Mouse (Mus musculus) liver, adult 2 months (tissue): ENCODE results near the gene Abcc5. TPM values are rescaled to one million over a fixed set of nuclear protein-coding genes. Genes with fewer than 3 reads are reported as not detected.

ENCODE experiments used
- DNase-seq: peaks from one replicate; pipeline ENCODE4 v3.0.0-alpha.2; 2011; ENCODE audit warnings: low read depth, low spot score; ENCODE audit errors: extremely low read depth
- H3K27ac ChIP-seq: fragments of 200-500 bp; replicated peaks from 2 replicates; pipeline ENCODE4 v1.5.1; 2012; ENCODE audit warnings: low read depth, mild to moderate bottlenecking, control low read depth, inconsistent platforms, low read length; ENCODE audit not compliant: insufficient read depth
- H3K27me3 ChIP-seq: fragments of 200-500 bp; 2 replicates; pipeline ENCODE4 v1.6.1; 2012; ENCODE audit warnings: mild to moderate bottlenecking, moderate library complexity, low read length, inconsistent platforms; ENCODE audit not compliant: control insufficient read depth, insufficient read depth
- H3K36me3 ChIP-seq: fragments of 200-500 bp; 2 replicates; pipeline ENCODE4 v1.6.1; 2012; ENCODE audit warnings: low read length, inconsistent platforms; ENCODE audit not compliant: control insufficient read depth, insufficient read depth
- H3K4me1 ChIP-seq: fragments of 200-500 bp; 2 replicates; pipeline ENCODE4 v1.6.1; 2011; ENCODE audit warnings: low read length; ENCODE audit not compliant: control insufficient read depth, insufficient read depth
- H3K4me3 ChIP-seq: fragments of 200-500 bp; 2 replicates; pipeline ENCODE4 v1.5.1; 2011; ENCODE audit warnings: low read depth, mild to moderate bottlenecking, control low read depth, low read length, moderate library complexity; ENCODE audit not compliant: insufficient read depth
- H3K79me2 ChIP-seq: fragments of 200-500 bp; 2 replicates; pipeline ENCODE4 v1.6.1; 2012; ENCODE audit warnings: inconsistent platforms, mild to moderate bottlenecking, low read length, moderate library complexity; ENCODE audit not compliant: control insufficient read depth, insufficient read depth
- H3K9ac ChIP-seq: fragments of 200-500 bp; 2 replicates; pipeline ENCODE4 v1.6.1; 2012; ENCODE audit warnings: low read depth, mild to moderate bottlenecking, control low read depth, inconsistent platforms, low read length
- CTCF ChIP-seq: fragments of 200-500 bp; IDR thresholded peaks from 2 replicates; pipeline ENCODE4 v1.5.1; 2011; ENCODE audit warnings: low read depth, low read length, control low read depth
- POLR2A ChIP-seq: fragments of 200-500 bp; IDR thresholded peaks from 2 replicates; pipeline ENCODE4 v1.6.1; 2011; ENCODE audit warnings: low read length, control low read depth; ENCODE audit not compliant: insufficient read depth; ENCODE audit errors: extremely low read depth
- WGBS: fragments of 180-500 bp; shearing (Covaris S2); methylation state at CpG from one replicate; pipeline ENCODE4 v1.1.7; 2018; 5-methylcytosine and 5-hydroxymethylcytosine counted together
- polyA plus RNA-seq: library from polyadenylated mRNA; depleted of rRNA; stranded (reverse); fragments of >200 nt; gene quantifications from 2 replicates; pipeline ENCODE4 v1.2.3, GENCODE M21; 2012; rRNA removed
- total RNA-seq: library from RNA; depleted of rRNA; stranded (reverse); fragments of >200 nt; gene quantifications from 2 replicates; pipeline ENCODE4 v1.2.3, GENCODE M21; 2014; rRNA removed

Gene Abcc5
- total and polyA plus RNA-seq, 2 experiments = 6.6 to 7.7 TPM

GRCm38 (mm10) chr16:20315266-20315665, 110.9 kb downstream of the Abcc5 start:
- Histone ChIP-seq H3K36me3 (no peaks in the 10 kb centered on the region), H3K27me3 (no peaks in the 10 kb centered on the region), H3K9ac (no peak overlapping the region), H3K27ac (no peak overlapping the region), H3K79me2 (no peaks in the 10 kb centered on the region), H3K4me1 (no peaks in the 10 kb centered on the region), H3K4me3 (no peak overlapping the region)
- no peak for TF ChIP-seq CTCF
- TF ChIP-seq POLR2A = no peak
- no peak for DNase-seq
- WGBS = 86% methylated on average over 4 of the region's 4 CpGs

- no peaks in the 10 kb centered on the region for H3K79me2 ChIP-seq
- WGBS = 75% methylated on average over 14 of the region's 14 CpGs
- no peaks in the 10 kb centered on the region for H3K36me3 ChIP-seq
- TF ChIP-seq POLR2A (no peak), CTCF (no peak)
- no peak overlapping the region for H3K9ac ChIP-seq
- no peak overlapping the region for H3K27ac ChIP-seq
- DNase-seq = no peak
- no peak overlapping the region for H3K4me3 ChIP-seq
- H3K4me1 ChIP-seq = no peaks in the 10 kb centered on the region
- no peaks in the 10 kb centered on the region for H3K27me3 ChIP-seq
Observed at GRCm38 (mm10) chr16:20312272-20312671, 113.9 kb downstream of the Abcc5 start.

- WGBS = under 1% methylated on average over 52 of the region's 52 CpGs
- DNase-seq = peak; percentile 79
- peaks cover 8% of the 10 kb centered on the region for H3K4me1 ChIP-seq
Observed at GRCm38 (mm10) chr16:20301770-20302649, 124.2 kb downstream of the Abcc5 start, which contains the start of gene Parl. TSS of gene Parl (minus strand) at chr16:20302387.

GRCm38 (mm10) chr16:20300076-20300475, 126.1 kb downstream of the Abcc5 start:
- peaks cover 18% of the 10 kb centered on the region for H3K36me3 ChIP-seq
- H3K27me3 ChIP-seq = no peaks in the 10 kb centered on the region
- WGBS = 97% methylated on average over 2 of the region's 2 CpGs
- peaks cover 8% of the 10 kb centered on the region for H3K4me1 ChIP-seq
- no peak overlapping the region for H3K9ac ChIP-seq
- no peak for DNase-seq
- H3K4me3 ChIP-seq = no peak overlapping the region
- no peak for TF ChIP-seq POLR2A
- no peak for TF ChIP-seq CTCF
- H3K79me2 ChIP-seq = peaks cover 22% of the 10 kb centered on the region
- no peak overlapping the region for H3K27ac ChIP-seq

More at GRCm38 (mm10) chr16:20301770-20302649, 124.2 kb downstream of the Abcc5 start, which contains the start of gene Parl:
- H3K27me3 ChIP-seq = no peaks in the 10 kb centered on the region
- H3K36me3 ChIP-seq = peaks cover 5% of the 10 kb centered on the region
- H3K27ac ChIP-seq = peak within 1 kb of the TSS; percentile 51
- peak; percentile 87 for TF ChIP-seq CTCF
- 0 out of 2 replicates have a peak, but pooled peaks have one; percentile 28 for TF ChIP-seq POLR2A
- peak within 1 kb of the TSS; percentile 77 for H3K9ac ChIP-seq
- peak within 1 kb of the TSS; percentile 87 for H3K4me3 ChIP-seq
- H3K79me2 ChIP-seq = peaks cover 21% of the 10 kb centered on the region

Other genes starting within 250 kb of the Abcc5 start
- not detected in 2 replicates for gene Map6d1, start 185.0 kb downstream of the Abcc5 start, total RNA-seq
- gene Map6d1, start 185.0 kb downstream of the Abcc5 start, polyA plus RNA-seq = not detected in 2 replicates
- gene Parl, start 124.0 kb downstream of the Abcc5 start, total RNA-seq = 35.6 and 36.3 TPM in 2 replicates
- 36.8 and 42.4 TPM in 2 replicates for gene Parl, start 124.0 kb downstream of the Abcc5 start, polyA plus RNA-seq
- 0.13 TPM in 1 of 2 replicates, not detected in the other for gene Cyp2ab1, start 101.0 kb downstream of the Abcc5 start, total RNA-seq
- gene Cyp2ab1, start 101.0 kb downstream of the Abcc5 start, polyA plus RNA-seq = 0.07 TPM in 1 of 2 replicates, not detected in the other
- 38.1 and 38.9 TPM in 2 replicates for gene Eif2b5, start 72.4 kb upstream of the Abcc5 start, total RNA-seq
- gene Eif2b5, start 72.4 kb upstream of the Abcc5 start, polyA plus RNA-seq = 19.2 and 19.3 TPM in 2 replicates
- gene Dvl3, start 90.6 kb upstream of the Abcc5 start, total RNA-seq = 2.5 and 5.8 TPM in 2 replicates
- gene Dvl3, start 90.6 kb upstream of the Abcc5 start, polyA plus RNA-seq = 11.6 and 15.0 TPM in 2 replicates
- 151 and 236 TPM in 2 replicates for gene Ap2m1, start 109.1 kb upstream of the Abcc5 start, total RNA-seq
- 298 and 343 TPM in 2 replicates for gene Ap2m1, start 109.1 kb upstream of the Abcc5 start, polyA plus RNA-seq
- 42.0 and 44.9 TPM in 2 replicates for gene Abcf3, start 122.2 kb upstream of the Abcc5 start, total RNA-seq
- gene Abcf3, start 122.2 kb upstream of the Abcc5 start, polyA plus RNA-seq = 29.5 and 48.5 TPM in 2 replicates
- not detected in 2 replicates for gene Vwa5b2, start 163.1 kb upstream of the Abcc5 start, total RNA-seq
- not detected in 2 replicates for gene Vwa5b2, start 163.1 kb upstream of the Abcc5 start, polyA plus RNA-seq
- gene Eef1akmt4, start 185.2 kb upstream of the Abcc5 start, total RNA-seq = 13.4 and 16.6 TPM in 2 replicates
- gene Eef1akmt4, start 185.2 kb upstream of the Abcc5 start, polyA plus RNA-seq = 18.9 and 21.7 TPM in 2 replicates
- gene Gm49333, start 185.2 kb upstream of the Abcc5 start, total RNA-seq = not detected in 2 replicates
- not detected in 2 replicates for gene Gm49333, start 185.2 kb upstream of the Abcc5 start, polyA plus RNA-seq
- gene Alg3, start 185.3 kb upstream of the Abcc5 start, total RNA-seq = 6.5 and 10.1 TPM in 2 replicates
- 17.7 and 22.8 TPM in 2 replicates for gene Alg3, start 185.3 kb upstream of the Abcc5 start, polyA plus RNA-seq
- 0.18 and 0.60 TPM in 2 replicates for gene Camk2n2, start 194.9 kb upstream of the Abcc5 start, total RNA-seq
- 2.3 and 5.2 TPM in 2 replicates for gene Camk2n2, start 194.9 kb upstream of the Abcc5 start, polyA plus RNA-seq
- gene Ece2, start 203.4 kb upstream of the Abcc5 start, total RNA-seq = not detected in 2 replicates
- 0.04 TPM in 1 of 2 replicates, not detected in the other for gene Ece2, start 203.4 kb upstream of the Abcc5 start, polyA plus RNA-seq
- gene Psmd2, start 225.3 kb upstream of the Abcc5 start, total RNA-seq = 138 and 146 TPM in 2 replicates
- 85.0 and 92.8 TPM in 2 replicates for gene Psmd2, start 225.3 kb upstream of the Abcc5 start, polyA plus RNA-seq
- gene Eif4g1, start 241.9 kb upstream of the Abcc5 start, total RNA-seq = 173 and 198 TPM in 2 replicates
- gene Eif4g1, start 241.9 kb upstream of the Abcc5 start, polyA plus RNA-seq = 400 and 438 TPM in 2 replicates